Mouse (Mus musculus): Measurements from ENCODE around the gene Sfxn5. TPM values are rescaled to one million over a fixed set of nuclear protein-coding genes. Genes with fewer than 3 reads are reported as not detected.

The Sfxn5 gene
- polyA plus RNA-seq, 1 experiment: 3.5 TPM

- H3K27me3 ChIP-seq (ENCODE audit: control insufficient read depth, insufficient read depth, low read length): no peaks in the 10 kb centered on the region
- 90% methylated on average over 12 of the region's 12 CpGs for WGBS
- H3K4me1 ChIP-seq (ENCODE audit: control insufficient read depth, insufficient read depth, insufficient read length): no peaks in the 10 kb centered on the region
- H3K4me3 ChIP-seq (ENCODE audit: extremely low read depth, insufficient read depth, insufficient read length): no peak overlapping the region
- H3K36me3 ChIP-seq (ENCODE audit: control insufficient read depth, insufficient read depth, low read length): no peaks in the 10 kb centered on the region
- no peak overlapping the region for H3K27ac ChIP-seq (ENCODE audit: insufficient read depth, low read length)
- TF ChIP-seq POLR2A (IDR thresholded peaks at IDR 0.05; ENCODE audit: low read depth, low read length) (no peak), CTCF (IDR thresholded peaks at IDR 0.05; ENCODE audit: extremely low read depth, insufficient read depth, insufficient read length, insufficient replicate concordance) (no peak)
- no peak for DNase-seq (ENCODE audit: low read depth in 1 of 2, low spot score in 2 of 2)
Measured at GRCm38 (mm10) chr6:85259094-85259630, 74.1 kb downstream of the Sfxn5 start.

- no peak for DNase-seq (ENCODE audit: low read depth in 1 of 2, low spot score in 2 of 2)
- TF ChIP-seq POLR2A (IDR thresholded peaks at IDR 0.05; ENCODE audit: low read depth, low read length): no peak
- no peak for TF ChIP-seq CTCF (IDR thresholded peaks at IDR 0.05; ENCODE audit: extremely low read depth, insufficient read depth, insufficient read length, insufficient replicate concordance)
- H3K4me1 ChIP-seq (ENCODE audit: control insufficient read depth, insufficient read depth, insufficient read length): no peaks in the 10 kb centered on the region
- 88% methylated on average over 6 of the region's 6 CpGs for WGBS
- no peaks in the 10 kb centered on the region for H3K27me3 ChIP-seq (ENCODE audit: control insufficient read depth, insufficient read depth, low read length)
- no peak overlapping the region for H3K4me3 ChIP-seq (ENCODE audit: extremely low read depth, insufficient read depth, insufficient read length)
- H3K27ac ChIP-seq (ENCODE audit: insufficient read depth, low read length): no peak overlapping the region
- no peaks in the 10 kb centered on the region for H3K36me3 ChIP-seq (ENCODE audit: control insufficient read depth, insufficient read depth, low read length)
Measured at GRCm38 (mm10) chr6:85255578-85255977, 77.6 kb downstream of the Sfxn5 start.

- H3K4me3 ChIP-seq (ENCODE audit: extremely low read depth, insufficient read depth, insufficient read length): no peak overlapping the region
- no peak overlapping the region for H3K27ac ChIP-seq (ENCODE audit: insufficient read depth, low read length)
- H3K36me3 ChIP-seq (ENCODE audit: control insufficient read depth, insufficient read depth, low read length): no peaks in the 10 kb centered on the region
- no peak for DNase-seq (ENCODE audit: low read depth in 1 of 2, low spot score in 2 of 2)
- TF ChIP-seq POLR2A (IDR thresholded peaks at IDR 0.05; ENCODE audit: low read depth, low read length) (no peak), CTCF (IDR thresholded peaks at IDR 0.05; ENCODE audit: extremely low read depth, insufficient read depth, insufficient read length, insufficient replicate concordance) (no peak)
- WGBS: 85% methylated on average over 7 of the region's 7 CpGs
- H3K4me1 ChIP-seq (ENCODE audit: control insufficient read depth, insufficient read depth, insufficient read length): no peaks in the 10 kb centered on the region
- H3K27me3 ChIP-seq (ENCODE audit: control insufficient read depth, insufficient read depth, low read length): no peaks in the 10 kb centered on the region
Measured at GRCm38 (mm10) chr6:85253994-85254541, 79.2 kb downstream of the Sfxn5 start.

- DNase-seq (ENCODE audit: low read depth in 1 of 2, low spot score in 2 of 2): no peak
- H3K27ac ChIP-seq (ENCODE audit: insufficient read depth, low read length): no peak overlapping the region
- WGBS: 49% methylated on average over 3 of the region's 3 CpGs
- TF ChIP-seq POLR2A (IDR thresholded peaks at IDR 0.05; ENCODE audit: low read depth, low read length) (no peak), CTCF (IDR thresholded peaks at IDR 0.05; ENCODE audit: extremely low read depth, insufficient read depth, insufficient read length, insufficient replicate concordance) (no peak)
- no peaks in the 10 kb centered on the region for H3K36me3 ChIP-seq (ENCODE audit: control insufficient read depth, insufficient read depth, low read length)
- no peak overlapping the region for H3K4me3 ChIP-seq (ENCODE audit: extremely low read depth, insufficient read depth, insufficient read length)
- no peaks in the 10 kb centered on the region for H3K4me1 ChIP-seq (ENCODE audit: control insufficient read depth, insufficient read depth, insufficient read length)
- no peaks in the 10 kb centered on the region for H3K27me3 ChIP-seq (ENCODE audit: control insufficient read depth, insufficient read depth, low read length)
Measured at GRCm38 (mm10) chr6:85253275-85253674, 79.9 kb downstream of the Sfxn5 start.

GRCm38 (mm10) chr6:85252251-85253058, 80.8 kb downstream of the Sfxn5 start:
- H3K36me3 ChIP-seq (ENCODE audit: control insufficient read depth, insufficient read depth, low read length): no peaks in the 10 kb centered on the region
- DNase-seq (ENCODE audit: low read depth in 1 of 2, low spot score in 2 of 2): no peak
- TF ChIP-seq CTCF (IDR thresholded peaks at IDR 0.05; ENCODE audit: extremely low read depth, insufficient read depth, insufficient read length, insufficient replicate concordance) (no peak), POLR2A (IDR thresholded peaks at IDR 0.05; ENCODE audit: low read depth, low read length) (no peak)
- no peaks in the 10 kb centered on the region for H3K27me3 ChIP-seq (ENCODE audit: control insufficient read depth, insufficient read depth, low read length)
- H3K4me1 ChIP-seq (ENCODE audit: control insufficient read depth, insufficient read depth, insufficient read length): no peaks in the 10 kb centered on the region
- 92% methylated on average over 17 of the region's 17 CpGs for WGBS
- H3K27ac ChIP-seq (ENCODE audit: insufficient read depth, low read length): no peak overlapping the region
- H3K4me3 ChIP-seq (ENCODE audit: extremely low read depth, insufficient read depth, insufficient read length): no peak overlapping the region

- WGBS: 78% methylated on average over 6 of the region's 6 CpGs
- Histone ChIP-seq H3K27ac (ENCODE audit: insufficient read depth, low read length) (no peak overlapping the region), H3K4me1 (ENCODE audit: control insufficient read depth, insufficient read depth, insufficient read length) (no peaks in the 10 kb centered on the region), H3K36me3 (ENCODE audit: control insufficient read depth, insufficient read depth, low read length) (no peaks in the 10 kb centered on the region), H3K27me3 (ENCODE audit: control insufficient read depth, insufficient read depth, low read length) (no peaks in the 10 kb centered on the region), H3K4me3 (ENCODE audit: extremely low read depth, insufficient read depth, insufficient read length) (no peak overlapping the region)
- TF ChIP-seq CTCF (IDR thresholded peaks at IDR 0.05; ENCODE audit: extremely low read depth, insufficient read depth, insufficient read length, insufficient replicate concordance): no peak
- TF ChIP-seq POLR2A (IDR thresholded peaks at IDR 0.05; ENCODE audit: low read depth, low read length): no peak
- no peak for DNase-seq (ENCODE audit: low read depth in 1 of 2, low spot score in 2 of 2)
Measured at GRCm38 (mm10) chr6:85250811-85251241, 82.4 kb downstream of the Sfxn5 start.

GRCm38 (mm10) chr6:85249821-85250220, 83.4 kb downstream of the Sfxn5 start:
- no peak overlapping the region for H3K27ac ChIP-seq (ENCODE audit: insufficient read depth, low read length)

More at GRCm38 (mm10) chr6:85249821-85250220, 83.4 kb downstream of the Sfxn5 start:
- Histone ChIP-seq H3K27me3 (ENCODE audit: control insufficient read depth, insufficient read depth, low read length) (no peaks in the 10 kb centered on the region), H3K4me1 (ENCODE audit: control insufficient read depth, insufficient read depth, insufficient read length) (no peaks in the 10 kb centered on the region), H3K4me3 (ENCODE audit: extremely low read depth, insufficient read depth, insufficient read length) (no peak overlapping the region), H3K36me3 (ENCODE audit: control insufficient read depth, insufficient read depth, low read length) (no peaks in the 10 kb centered on the region)
- no peak for TF ChIP-seq POLR2A (IDR thresholded peaks at IDR 0.05; ENCODE audit: low read depth, low read length)
- no peak for TF ChIP-seq CTCF (IDR thresholded peaks at IDR 0.05; ENCODE audit: extremely low read depth, insufficient read depth, insufficient read length, insufficient replicate concordance)
- DNase-seq (ENCODE audit: low read depth in 1 of 2, low spot score in 2 of 2): no peak
- 87% methylated on average over 9 of the region's 9 CpGs for WGBS

Data from spleen, adult 2 months (tissue).